In the genomic region with DNA sequence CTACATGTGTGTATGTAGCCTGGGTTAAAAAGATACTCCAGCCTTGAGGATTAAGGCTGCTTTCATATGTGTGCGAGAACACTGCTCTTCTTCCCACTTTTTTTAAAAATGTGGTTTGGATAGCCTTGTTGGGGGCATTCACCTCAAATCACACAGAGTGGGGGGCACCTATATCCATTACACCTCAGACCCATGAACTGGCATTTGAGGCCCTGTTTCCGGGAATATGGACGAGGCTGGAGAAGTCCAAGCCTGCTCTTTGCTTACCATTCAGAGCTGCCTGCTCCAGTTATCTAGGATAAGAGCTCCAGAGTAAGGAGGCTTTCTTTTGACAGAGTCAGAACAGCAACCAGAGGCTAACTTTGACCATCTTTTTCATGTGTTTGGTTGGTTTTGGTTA, we compare ENCODE assay signal across 10 mouse cellular contexts.
DNase-seq lines count a peak whose midpoint lies in the region; ATAC-seq lines count a peak whose summit lies in the region.
"Had no signal": no experiment of that assay in that cellular context is flagged by ENCODE, and none has a peak within 500 bp of the region (broad histone marks: within the 10 kb centered on the region; RNA-seq: fewer than 3 reads in every experiment).

No protein-coding gene starts in this region.

- peak overlapping the region; percentile 87 for H3K4me2 ChIP-seq in lung, embryonic 15.5 days
- H3K4me2 ChIP-seq in hindbrain, embryonic 16.5 days (ENCODE audit: low read length): peak overlapping the region; percentile 80
- H3K4me2 ChIP-seq in neural tube, embryonic 15.5 days: peak overlapping the region; percentile 87

- H3K27ac ChIP-seq in lung, embryonic 15.5 days: 0 out of 2 replicates have a peak overlapping the region, but pooled peaks have one; percentile 7
- peak overlapping the region; percentile 57 for H3K27ac ChIP-seq in hindbrain, embryonic 16.5 days (ENCODE audit: low read depth, low read length)
- peak overlapping the region; percentile 100 for H3K27ac ChIP-seq in neural tube, embryonic 15.5 days (replicated peaks)

- WGBS in lung, embryonic 15.5 days: 29% methylated on average over 3 of the region's 3 CpGs
- WGBS in hindbrain, embryonic 16.5 days: 30% methylated on average over 3 of the region's 3 CpGs
- 28% methylated on average over 3 of the region's 3 CpGs for WGBS in neural tube, embryonic 15.5 days

- peak overlapping the region; percentile 99 for H3K9ac ChIP-seq in lung, embryonic 15.5 days
- peak overlapping the region; percentile 98 for H3K9ac ChIP-seq in hindbrain, embryonic 16.5 days (ENCODE audit: low read depth, low read length)
- H3K9ac ChIP-seq in neural tube, embryonic 15.5 days (replicated peaks): peak overlapping the region; percentile 93

- no peaks in the 10 kb centered on the region for H3K9me3 ChIP-seq in lung, embryonic 15.5 days
- H3K9me3 ChIP-seq in hindbrain, embryonic 16.5 days (ENCODE audit: control insufficient read depth, low read length): no peaks in the 10 kb centered on the region
- H3K9me3 ChIP-seq in neural tube, embryonic 15.5 days (replicated peaks): no peaks in the 10 kb centered on the region

- peaks cover 54% of the 10 kb centered on the region for H3K4me1 ChIP-seq in lung, embryonic 15.5 days
- peaks cover 48% of the 10 kb centered on the region for H3K4me1 ChIP-seq in hindbrain, embryonic 16.5 days (ENCODE audit: control insufficient read depth, insufficient read depth, low read depth, low read length)
- peaks cover 64% of the 10 kb centered on the region for H3K4me1 ChIP-seq in neural tube, embryonic 15.5 days

- DNase-seq in heart, adult 11 months: peak; percentile 90
- DNase-seq in heart, adult 8-10 months (ENCODE audit: low spot score): no peak
- no peak for DNase-seq in lung, adult 18-20 months
- DNase-seq in frontal cortex, postnatal 36 days (ENCODE audit: low spot score in 2 of 2): no peak
- no peak for DNase-seq in testis, postnatal 10 days (ENCODE audit: low spot score)
- DNase-seq: adrenal gland, postnatal 36 days; right cerebral cortex, adult 18-20 months had no signal

- H3K4me3 ChIP-seq in lung, embryonic 15.5 days: peak overlapping the region; percentile 81
- peak overlapping the region; percentile 90 for H3K4me3 ChIP-seq in hindbrain, embryonic 16.5 days (ENCODE audit: low read length)
- peak overlapping the region; percentile 82 for H3K4me3 ChIP-seq in neural tube, embryonic 15.5 days (replicated peaks)

- H3K36me3 ChIP-seq in lung, embryonic 15.5 days: peaks cover 11% of the 10 kb centered on the region; the same call in 1 of the 2 replicates
- H3K36me3 ChIP-seq in hindbrain, embryonic 16.5 days (ENCODE audit: control insufficient read depth, insufficient read depth, low read length): no peaks in the 10 kb centered on the region
- no peaks in the 10 kb centered on the region for H3K36me3 ChIP-seq in neural tube, embryonic 15.5 days

- no peak for ATAC-seq in lung, embryonic 15.5 days (ENCODE audit: borderline replicate concordance, extremely low read depth, low FRiP score, low TSS enrichment)
- ATAC-seq in hindbrain, embryonic 16.5 days: no peak
- ATAC-seq in neural tube, embryonic 15.5 days (ENCODE audit: low FRiP score): no peak

- H3K27me3 ChIP-seq in lung, embryonic 15.5 days: no peaks in the 10 kb centered on the region
- no peaks in the 10 kb centered on the region for H3K27me3 ChIP-seq in hindbrain, embryonic 16.5 days (replicated peaks; ENCODE audit: control insufficient read depth, insufficient read depth, low read length)
- no peaks in the 10 kb centered on the region for H3K27me3 ChIP-seq in neural tube, embryonic 15.5 days (replicated peaks)

Comparison
In these comparisons a context has a peak if more than half of its experiments do, and no peak if none do; other contexts are left out.
1. H3K27ac ChIP-seq: peak in every context shown above with its lines; median percentile 100 in neural tube, embryonic 15.5 days; 57 in hindbrain, embryonic 16.5 days; 7 in lung, embryonic 15.5 days.